Mouse (Mus musculus): ENCODE data around the gene Rad9a.

- TF ChIP-seq CTCF (IDR thresholded peaks at IDR 0.05; ENCODE audit: low read depth) (no peak), EP300 (IDR thresholded peaks at IDR 0.05; ENCODE audit: low read depth) (no peak)
Measured at GRCm38 (mm10) chr19:4150567-4151487, 50.6 kb downstream of the Rad9a start.
